Mouse (Mus musculus) heart, adult 8-10 months (tissue): Measurements from ENCODE around the gene Gm48551. TPM values are rescaled to one million over a fixed set of nuclear protein-coding genes. Genes with fewer than 3 reads are reported as not detected.
A peak's percentile ranks its signal among the peaks of the same experiment; 100 is the strongest.

Experiments
- DNase-seq: peaks from one replicate; pipeline ENCODE4 v3.0.0; 2022; ENCODE audit warnings: low spot score
- total RNA-seq, 4 experiments: library from RNA; stranded (reverse); gene quantifications; 2 replicates each; pipeline ENCODE4 v1.2.4; 2022

The Gm48551 gene
- 1 to 10 TPM in 2 of 4 experiments, under 1 TPM in 2; 0.73 to 1.3 (median 1.0) TPM for total RNA-seq

- DNase-seq, result peak; percentile 99
Observed at GRCm38 (mm10) chr10:81383802-81384604, at the start of gene Gm48551, which contains the start of gene Dohh. Gene Gm48551, plus strand, starts transcription at chr10:81384466. Gene Dohh, plus strand, starts transcription at chr10:81384428.

DNA sequence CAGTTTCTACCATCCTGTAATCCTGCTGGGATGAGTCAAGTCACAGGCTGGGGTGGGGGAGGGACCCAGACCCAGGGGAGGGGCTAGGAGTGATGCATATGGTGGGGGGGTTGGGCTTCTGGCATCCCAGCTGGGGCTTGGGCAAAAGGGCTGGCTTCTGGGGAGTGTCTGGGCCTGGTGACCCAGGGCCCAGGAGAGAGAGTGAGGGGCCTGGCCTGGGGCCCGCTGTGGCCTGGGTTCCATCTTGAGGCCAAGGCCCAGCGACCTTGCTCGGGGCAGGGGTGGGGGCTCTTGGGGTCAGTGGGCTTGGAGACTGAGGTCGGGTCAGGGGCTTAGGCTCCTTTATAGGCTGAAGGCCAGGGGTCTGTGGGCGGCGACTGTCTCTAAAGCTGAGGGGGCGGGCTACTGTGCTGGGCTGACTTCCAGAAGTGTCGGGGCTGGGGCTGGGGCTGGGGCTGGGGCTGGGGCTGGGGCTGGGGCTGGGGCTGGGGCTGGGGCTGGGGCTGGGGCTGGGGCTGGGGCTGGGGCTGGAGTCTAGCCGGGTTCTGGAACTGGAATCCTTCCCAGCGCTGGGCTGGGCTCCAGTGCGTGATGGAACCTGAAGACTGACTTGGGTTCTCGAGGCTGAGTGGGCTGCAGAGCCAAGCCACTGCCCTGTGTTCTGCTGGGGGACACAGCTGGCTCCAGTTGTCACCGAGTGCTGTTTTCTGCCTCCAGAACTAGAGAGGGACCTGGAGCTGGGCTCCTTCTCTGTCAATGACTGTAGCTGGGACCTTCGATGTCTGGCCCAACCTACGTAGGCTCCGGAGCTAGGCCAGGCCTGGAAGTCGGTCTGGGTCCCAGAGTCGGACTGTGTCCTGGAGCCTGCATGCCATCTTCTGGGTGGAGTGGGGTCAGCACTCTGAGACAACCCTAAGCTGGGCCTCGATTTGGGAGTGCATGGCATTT lies 48.6 kb upstream of the Gm48551 start:
- DNase-seq, result no peak

DNA sequence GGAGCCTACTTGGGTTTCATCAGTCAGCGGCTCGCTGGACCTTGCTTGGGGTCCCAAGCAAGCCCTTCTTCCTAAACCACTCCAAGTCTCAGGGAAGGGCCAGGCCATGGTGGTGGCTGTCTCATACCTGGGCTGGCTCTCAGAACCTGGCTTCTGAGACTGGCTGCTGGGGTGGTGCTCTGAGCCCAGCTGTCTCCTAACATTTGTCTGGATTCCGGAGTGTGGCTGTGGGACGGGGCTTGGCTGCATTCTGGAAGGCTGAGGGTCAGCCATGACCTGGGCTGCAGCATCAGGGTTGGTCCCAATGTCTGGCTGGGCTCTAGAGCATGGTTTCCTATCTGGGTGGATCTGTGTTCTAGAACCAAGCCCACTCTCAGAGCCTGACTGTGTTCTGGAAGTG lies 47.7 kb upstream of the Gm48551 start:
- no peak for DNase-seq

GRCm38 (mm10) chr10:81340551-81341332 lies 43.5 kb upstream of the Gm48551 start:
- DNase-seq, result no peak

- peak; percentile 63 for DNase-seq
Observed at GRCm38 (mm10) chr10:81341333-81341949, 42.8 kb upstream of the Gm48551 start.

DNA sequence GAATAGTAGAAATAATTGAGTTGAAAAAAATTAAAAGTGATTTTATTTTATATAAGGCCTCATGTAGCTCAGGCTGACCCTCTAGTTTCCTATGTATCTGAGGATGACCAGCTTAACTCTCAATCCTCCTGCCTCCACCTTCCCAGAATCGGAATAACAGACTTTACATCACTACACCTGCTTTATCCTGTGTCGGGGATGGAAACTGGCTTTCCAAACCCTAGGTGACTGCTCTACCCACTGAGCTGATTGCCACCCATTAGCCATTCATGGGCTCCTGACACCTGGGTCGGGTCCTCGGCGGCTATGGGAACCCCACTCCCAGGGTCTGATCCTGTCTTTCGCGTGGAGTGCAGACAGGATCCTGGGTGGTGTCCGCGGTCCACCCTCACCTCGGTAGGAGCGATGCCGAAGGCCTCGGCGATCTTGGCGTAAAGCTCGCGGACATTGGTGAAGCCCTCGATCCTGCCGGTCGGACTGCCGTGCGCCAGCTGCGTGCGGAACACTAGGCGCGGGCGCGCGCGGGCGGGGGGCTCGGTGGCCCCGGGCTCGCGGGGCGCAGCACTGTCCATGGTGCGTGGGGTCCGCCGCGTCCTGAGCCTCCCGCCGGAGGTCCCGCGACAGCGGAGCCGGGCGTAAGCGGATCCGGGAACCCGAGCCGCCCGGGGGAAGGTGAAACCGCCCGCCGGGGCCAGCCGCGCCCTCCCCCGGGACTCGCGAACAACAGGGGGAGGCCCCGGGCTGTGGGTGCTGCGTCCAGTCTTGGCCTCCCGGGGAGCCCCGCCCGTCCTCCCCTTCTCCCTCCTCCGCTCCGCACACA lies 41.4 kb upstream of the Gm48551 start, which contains the start of gene Gipc3:
TSS of gene Gipc3 (minus strand) at position 581 of the 820 bp plus-strand sequence.
- no peak for DNase-seq

GRCm38 (mm10) chr10:81344421-81345161 lies 39.7 kb upstream of the Gm48551 start:
- no peak for DNase-seq

- no peak for DNase-seq
Observed at GRCm38 (mm10) chr10:81345162-81345534, 39.1 kb upstream of the Gm48551 start.

DNA sequence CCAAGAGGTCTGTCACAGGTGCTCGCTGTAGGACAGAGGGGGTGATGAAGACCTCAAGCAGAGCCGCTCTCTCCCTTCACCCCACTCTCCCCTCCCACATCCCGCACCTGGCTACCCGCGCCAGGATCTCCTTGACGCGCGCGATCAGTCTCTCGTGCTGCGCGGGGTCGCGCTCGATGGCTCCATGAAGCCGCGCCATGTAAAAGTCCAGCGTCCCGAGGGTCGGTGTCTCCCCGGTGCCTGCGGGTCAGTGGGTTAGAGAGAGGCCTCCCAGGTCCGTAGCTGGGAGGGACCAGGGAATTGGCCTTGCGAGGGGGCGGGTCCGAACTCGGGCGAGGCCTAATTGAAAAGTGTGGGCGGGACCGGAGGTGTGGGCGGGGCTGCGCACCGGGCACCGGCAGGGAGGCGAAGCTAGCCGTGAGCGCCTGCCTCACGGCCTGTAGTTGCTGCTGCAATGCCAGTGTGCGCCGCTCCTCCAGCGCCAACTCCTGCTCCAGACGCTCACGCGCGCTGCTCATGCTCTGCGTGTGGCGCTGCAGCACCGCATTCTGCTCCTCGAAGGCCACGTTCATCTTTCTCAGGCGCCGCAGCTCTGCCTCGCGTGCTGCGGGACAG lies 37.7 kb upstream of the Gm48551 start:
- DNase-seq, result no peak

- DNase-seq, result no peak
Observed at GRCm38 (mm10) chr10:81349146-81349545, 35.1 kb upstream of the Gm48551 start.

GRCm38 (mm10) chr10:81349961-81350350 lies 34.3 kb upstream of the Gm48551 start:
- no peak for DNase-seq

DNA sequence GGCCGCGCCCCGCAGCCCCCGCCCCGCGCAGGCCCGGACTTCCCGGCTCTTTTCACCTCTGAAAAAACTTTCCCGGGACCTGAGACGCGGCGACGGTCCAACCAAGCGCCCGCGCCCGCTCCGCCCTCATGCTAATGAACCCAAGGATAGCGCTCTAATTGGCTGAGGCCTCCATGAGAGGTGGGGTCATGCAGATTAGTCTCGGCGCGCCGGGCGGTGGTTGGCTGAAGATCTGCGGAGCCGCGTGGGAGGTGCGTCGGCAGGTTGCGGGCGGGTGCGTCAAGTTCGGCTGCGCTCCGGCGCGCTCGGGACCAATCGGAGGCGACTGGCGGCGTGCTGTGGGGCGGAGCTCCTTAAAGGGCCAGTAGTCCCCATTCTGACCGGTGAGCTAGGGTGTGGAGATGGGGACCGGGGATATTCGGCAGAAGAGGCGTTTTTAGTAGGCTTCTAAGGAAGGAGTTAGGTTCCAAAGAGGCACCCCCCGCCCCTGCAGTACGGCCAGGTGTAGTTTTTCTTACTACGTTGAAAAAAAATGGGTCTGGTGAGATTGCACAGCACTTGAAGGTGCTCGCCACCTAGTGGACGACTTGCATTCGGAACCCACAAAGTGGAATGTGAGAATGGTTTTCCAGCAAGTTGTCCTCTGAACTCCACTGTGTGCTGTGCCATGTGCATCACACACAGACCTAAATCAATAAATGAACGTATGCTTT lies 33.8 kb upstream of the Gm48551 start, which contains the start of gene Hmg20b:
TSS of gene Hmg20b (minus strand) at position 130 of the 713 bp plus-strand sequence.
- peak; percentile 99 for DNase-seq

GRCm38 (mm10) chr10:81351678-81352291 lies 32.5 kb upstream of the Gm48551 start:
- DNase-seq, result no peak

DNA sequence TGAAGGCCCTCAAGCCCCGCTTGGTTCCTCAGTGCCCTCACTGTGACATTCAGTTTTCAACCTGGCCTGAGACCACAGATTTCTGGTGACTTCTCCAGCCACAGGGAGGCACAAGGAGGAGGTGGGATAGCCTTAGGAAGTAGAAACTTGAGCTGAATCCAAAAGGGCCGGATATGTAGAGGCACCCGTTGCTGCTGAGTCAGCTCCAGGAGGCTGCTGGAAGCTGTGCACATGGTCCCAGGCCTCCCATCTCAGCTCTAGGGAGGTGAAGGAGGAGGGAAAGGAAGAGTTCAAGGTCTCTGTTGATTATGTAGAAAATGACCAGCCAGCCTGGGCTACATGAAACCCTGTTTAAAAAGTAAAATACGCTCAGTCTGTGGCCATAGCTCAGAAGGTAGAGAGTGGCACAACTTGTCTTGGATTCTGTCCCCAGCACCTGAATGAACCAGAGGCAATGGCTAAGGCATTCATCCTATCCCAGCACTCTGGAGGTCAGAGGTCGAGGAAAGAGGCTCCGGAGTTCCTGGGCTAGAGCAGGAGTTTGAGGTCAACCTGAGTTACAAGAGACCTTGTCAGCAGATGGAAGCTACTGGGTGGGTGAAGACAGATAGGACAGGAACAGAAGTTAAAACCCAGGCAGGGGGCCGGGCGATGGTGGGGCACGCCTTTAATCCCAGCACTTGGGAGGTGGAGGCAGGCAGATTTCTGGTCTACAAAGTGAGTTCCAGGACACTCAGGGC lies 29.4 kb upstream of the Gm48551 start:
- no peak for DNase-seq

DNA sequence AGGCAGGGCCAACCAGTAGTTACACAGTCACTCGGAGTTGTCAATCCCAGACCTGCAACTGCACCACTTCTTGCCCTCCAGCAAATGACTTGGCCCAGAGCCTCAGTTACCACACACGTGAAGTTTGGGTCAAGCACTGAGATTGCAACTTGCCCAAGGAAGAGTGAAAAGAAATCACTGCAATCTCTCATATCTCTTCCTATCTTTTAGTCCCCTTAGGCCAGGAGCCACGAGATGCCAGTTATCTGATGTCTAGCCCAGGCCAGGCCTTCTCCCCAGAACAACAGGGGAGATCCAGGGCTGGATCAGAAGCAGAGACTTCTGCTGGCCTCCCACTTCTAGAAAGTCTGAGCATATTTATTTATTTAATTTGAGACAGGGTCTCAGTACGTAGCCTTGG lies 28.7 kb upstream of the Gm48551 start:
- no peak for DNase-seq

DNA sequence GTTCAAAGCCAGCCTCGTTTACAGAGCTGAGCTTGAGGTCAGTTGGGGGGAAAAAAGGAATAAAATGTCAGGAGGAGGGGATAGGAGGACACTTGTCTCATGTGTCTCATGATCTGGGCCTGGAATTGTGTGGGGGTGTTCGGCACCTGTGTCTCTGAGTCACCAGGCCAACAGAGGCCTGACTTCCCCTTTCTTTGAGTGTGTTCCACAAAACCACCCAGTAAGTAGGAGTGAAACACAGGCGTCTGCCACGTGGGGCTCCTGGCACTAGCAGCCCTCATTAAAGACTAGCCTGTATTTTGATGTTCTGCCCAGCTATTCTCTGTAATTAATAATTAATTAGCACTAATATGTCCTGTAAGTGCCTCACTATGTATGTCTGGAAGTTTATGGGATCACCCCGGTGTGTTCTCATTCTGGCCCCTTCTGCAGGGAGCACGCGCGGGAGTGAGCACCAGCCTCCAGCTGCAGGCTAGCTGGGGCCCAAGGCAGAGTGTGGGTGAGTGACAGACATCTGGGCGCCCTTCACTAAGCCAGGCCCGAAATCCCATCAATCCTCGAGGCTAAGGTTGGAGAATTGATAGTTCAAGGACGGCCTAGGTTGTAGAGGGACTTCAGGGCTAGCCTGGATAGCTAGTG lies 27.8 kb upstream of the Gm48551 start:
- DNase-seq, result no peak
